In the genomic region with DNA sequence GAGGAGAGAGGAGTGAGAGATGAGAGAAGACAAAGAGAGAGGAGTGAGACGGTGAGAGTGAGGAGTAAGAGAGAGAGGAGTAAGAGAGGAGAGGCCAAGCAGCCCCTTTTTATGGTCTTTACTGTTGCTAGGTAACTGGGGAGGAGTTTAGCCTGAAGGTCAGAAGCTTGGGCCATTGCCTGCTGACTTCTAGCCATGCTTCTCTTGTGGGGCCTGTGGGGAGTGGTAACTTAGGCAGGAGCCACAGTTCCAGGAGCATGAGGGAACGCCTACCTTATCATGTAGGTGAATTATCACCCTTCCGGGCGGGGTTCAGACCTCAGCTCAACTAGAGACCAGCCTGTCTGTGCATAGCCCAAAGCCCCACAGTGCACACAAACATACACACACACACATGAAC, we compare ENCODE assay signal across 23 mouse cellular contexts. TPM values are rescaled to one million over a fixed set of nuclear protein-coding genes. Genes with fewer than 3 reads are reported as not detected.
"Had no signal": no experiment of that assay in that cellular context is flagged by ENCODE, and none has a peak within 500 bp of the region (broad histone marks: within the 10 kb centered on the region; RNA-seq: fewer than 3 reads in every experiment).

No protein-coding gene starts in this region.

- H3K4me3 ChIP-seq: lung, embryonic 15.5 days; midbrain, embryonic 10.5 days; midbrain, embryonic 13.5 days; midbrain, embryonic 15.5 days; neural tube, embryonic 12.5 days; stomach, embryonic 15.5 days had no signal

- H3K9me3 ChIP-seq: lung, embryonic 15.5 days; midbrain, embryonic 15.5 days; stomach, embryonic 15.5 days had no signal

- ATAC-seq: liver, postnatal 0 days; lung, postnatal 0 days; midbrain, embryonic 13.5 days; midbrain, embryonic 15.5 days had no signal

- H3K4me1 ChIP-seq: lung, embryonic 15.5 days; midbrain, embryonic 10.5 days; midbrain, embryonic 13.5 days; midbrain, embryonic 15.5 days; neural tube, embryonic 12.5 days; stomach, embryonic 15.5 days had no signal

- H3K36me3 ChIP-seq: lung, embryonic 15.5 days; midbrain, embryonic 10.5 days; midbrain, embryonic 13.5 days; midbrain, embryonic 15.5 days; neural tube, embryonic 12.5 days; stomach, embryonic 15.5 days had no signal

- H3K9ac ChIP-seq: liver, postnatal 0 days; lung, embryonic 15.5 days; midbrain, embryonic 13.5 days; midbrain, embryonic 15.5 days; neural tube, embryonic 12.5 days; stomach, embryonic 15.5 days had no signal

- DNase-seq: liver, postnatal 0 days; lung, adult 2 months; lung, postnatal 4 days; right cerebral cortex, postnatal 14 days; thymus, adult 2 months; thymus, postnatal 14 days; thymus, postnatal 36 days had no signal

- H3K27ac ChIP-seq: lung, embryonic 15.5 days; midbrain, embryonic 10.5 days; midbrain, embryonic 13.5 days; midbrain, embryonic 15.5 days; neural tube, embryonic 12.5 days; stomach, embryonic 15.5 days; stomach, postnatal 0 days had no signal

- H3K27me3 ChIP-seq: lung, embryonic 15.5 days; midbrain, embryonic 13.5 days; midbrain, embryonic 15.5 days; neural tube, embryonic 12.5 days; stomach, embryonic 15.5 days had no signal

- H3K4me2 ChIP-seq: lung, embryonic 15.5 days; midbrain, embryonic 13.5 days; midbrain, embryonic 15.5 days; neural tube, embryonic 12.5 days; stomach, embryonic 15.5 days had no signal

RNA-seq across cellular contexts. Expression of gene Ccl24, which starts 36.9 kb away (rescaled TPM):
- total RNA-seq: megakaryocyte-erythroid progenitor cell, adult 5-6 weeks; monocyte, adult 5-6 weeks; neutrophil, adult 5-6 weeks had no signal
- polyA plus RNA-seq: neural tube, embryonic 14.5 days had no signal

RNA-seq across cellular contexts. Expression of gene Ccl26, which starts 46.4 kb away (rescaled TPM):
- total RNA-seq: megakaryocyte, adult 5-6 weeks; megakaryocyte-erythroid progenitor cell, adult 5-6 weeks; midbrain, postnatal 0 days; monocyte, adult 5-6 weeks; neutrophil, adult 5-6 weeks had no signal
- polyA plus RNA-seq: liver, postnatal 0 days; lung, adult 2 months; lung, embryonic 15.5 days; lung, postnatal 0 days; midbrain, embryonic 10.5 days; midbrain, embryonic 13.5 days; midbrain, embryonic 15.5 days; midbrain, postnatal 0 days; neural tube, embryonic 12.5 days; neural tube, embryonic 14.5 days; spleen, adult 2 months; stomach, embryonic 15.5 days; stomach, postnatal 0 days; testis, adult 2 months; thymus, adult 2 months had no signal
